Mouse (Mus musculus): ENCODE data around the gene Gm32742.

- TF ChIP-seq GATA1 (IDR thresholded peaks at IDR 0.05; ENCODE audit: low read length) (no peak), TAL1 (IDR thresholded peaks at IDR 0.05; ENCODE audit: low read length) (no peak)
These were observed 28.3 kb downstream of the Gm32742 start for GRCm38 (mm10) chr9:51136985-51137384.

All from erythroblast, embryonic 14.5 days (primary cell).